Mouse (Mus musculus) limb, embryonic 11.5 days (tissue): ENCODE results near the gene Snapc4. TPM values are rescaled to one million over a fixed set of nuclear protein-coding genes. Genes with fewer than 3 reads are reported as not detected.

Experiments used
- ATAC-seq: fragments of 200-750 bp; cut with Nextera tagmentation; 2 replicates; pipeline ENCODE4 v1.8.0; 2017; ENCODE audit warnings: low read depth; ENCODE audit not compliant: insufficient number of reproducible peaks, low FRiP score, low TSS enrichment
- DNase-seq: peaks from one replicate; pipeline ENCODE4 v3.0.0-alpha.2; 2015; ENCODE audit warnings: low spot score
- H3K27ac ChIP-seq: fragments of 300-500 bp; sonication (generic); replicated peaks from 2 replicates; pipeline ENCODE4 v1.5.1; 2014; ENCODE audit warnings: low read depth, mild to moderate bottlenecking, low read length
- H3K27me3 ChIP-seq: fragments of 300-500 bp; sonication (generic); 2 replicates; pipeline ENCODE4 v1.6.1; 2014; ENCODE audit warnings: mild to moderate bottlenecking, low read length, mixed read lengths; ENCODE audit not compliant: control insufficient read depth, insufficient read depth
- H3K36me3 ChIP-seq: fragments of 300-500 bp; sonication (generic); 2 replicates; pipeline ENCODE4 v1.6.1; 2014; ENCODE audit warnings: mild to moderate bottlenecking, low read length, moderate library complexity, mixed read lengths; ENCODE audit not compliant: control insufficient read depth, insufficient read depth
- H3K4me1 ChIP-seq: fragments of 300-500 bp; sonication (generic); 2 replicates; pipeline ENCODE4 v1.6.1; 2014; ENCODE audit warnings: low read length, mixed read lengths; ENCODE audit not compliant: control insufficient read depth, insufficient read depth
- H3K4me2 ChIP-seq: fragments of 300-500 bp; sonication (generic); 2 replicates; pipeline ENCODE4 v1.6.1; 2014; ENCODE audit warnings: low read depth, mild to moderate bottlenecking, moderate library complexity; ENCODE audit not compliant: severe bottlenecking
- H3K4me3 ChIP-seq: fragments of 300-500 bp; sonication (generic); 2 replicates; pipeline ENCODE4 v1.5.1; 2014; ENCODE audit warnings: low read depth, low read length
- H3K9ac ChIP-seq: fragments of 300-500 bp; sonication (generic); 2 replicates; pipeline ENCODE4 v1.6.1; 2014; ENCODE audit warnings: mild to moderate bottlenecking, low read length
- H3K9me3 ChIP-seq: fragments of 300-500 bp; sonication (generic); 2 replicates; pipeline ENCODE4 v1.6.1; 2016; ENCODE audit warnings: low read length; ENCODE audit not compliant: control insufficient read depth
- WGBS: fragments of 180-500 bp; shearing (Covaris S2); extraction: QIAGEN DNeasy Blood & Tissue Kit; methylation state at CpG from one replicate; pipeline ENCODE4 v1.1.7; 2014; 5-methylcytosine and 5-hydroxymethylcytosine counted together
- polyA plus RNA-seq: library from polyadenylated mRNA; unstranded; fragments of >200 nt; fragmentation: Nextera tagmentation; extraction: Ambion mirVana; gene quantifications from 2 replicates; pipeline ENCODE4 v1.2.1, GENCODE M21; 2014

The Snapc4 gene
- polyA plus RNA-seq, 1 experiment from 2014 or later: 25.3 TPM

- Histone ChIP-seq H3K27ac (no peak overlapping the region), H3K4me1 (no peaks in the 10 kb centered on the region), H3K27me3 (no peaks in the 10 kb centered on the region), H3K36me3 (peaks cover 26% of the 10 kb centered on the region), H3K4me2 (no peak overlapping the region), H3K9ac (no peak overlapping the region), H3K4me3 (no peak overlapping the region), H3K9me3 (no peaks in the 10 kb centered on the region)
- DNase-seq: no peak
- 86% methylated on average over 4 of the region's 4 CpGs for WGBS
- no peak for ATAC-seq
These were observed 52.6 kb downstream of the Snapc4 start for GRCm38 (mm10) chr2:26327852-26328251.

GRCm38 (mm10) chr2:26325386-26326181 is 54.9 kb downstream of the Snapc4 start:
- H3K36me3 ChIP-seq: peaks cover 26% of the 10 kb centered on the region
- no peak overlapping the region for H3K27ac ChIP-seq

GRCm38 (mm10) chr2:26324917-26325316 is 55.5 kb downstream of the Snapc4 start:
- Histone ChIP-seq H3K9ac (no peak overlapping the region), H3K36me3 (peaks cover 26% of the 10 kb centered on the region), H3K27me3 (no peaks in the 10 kb centered on the region), H3K27ac (no peak overlapping the region), H3K4me3 (no peak overlapping the region), H3K4me1 (no peaks in the 10 kb centered on the region), H3K4me2 (no peak overlapping the region), H3K9me3 (no peaks in the 10 kb centered on the region)
- WGBS: 73% methylated on average over 2 of the region's 2 CpGs
- no peak for ATAC-seq
- no peak for DNase-seq

More at GRCm38 (mm10) chr2:26325386-26326181, 54.9 kb downstream of the Snapc4 start:
- DNase-seq (peak; percentile 75), ATAC-seq (no peak)
- no peak overlapping the region for H3K4me2 ChIP-seq
- H3K9ac ChIP-seq: no peak overlapping the region
- whole genome bisulfite sequencing: 70% methylated on average over 15 of the region's 15 CpGs
- H3K27me3 ChIP-seq: no peaks in the 10 kb centered on the region
- H3K4me1 ChIP-seq: no peaks in the 10 kb centered on the region
- H3K4me3 ChIP-seq: no peak overlapping the region
- H3K9me3 ChIP-seq: no peaks in the 10 kb centered on the region

- H3K36me3 ChIP-seq: peaks cover 26% of the 10 kb centered on the region
These were observed 56.7 kb downstream of the Snapc4 start for GRCm38 (mm10) chr2:26323589-26324325.

DNA sequence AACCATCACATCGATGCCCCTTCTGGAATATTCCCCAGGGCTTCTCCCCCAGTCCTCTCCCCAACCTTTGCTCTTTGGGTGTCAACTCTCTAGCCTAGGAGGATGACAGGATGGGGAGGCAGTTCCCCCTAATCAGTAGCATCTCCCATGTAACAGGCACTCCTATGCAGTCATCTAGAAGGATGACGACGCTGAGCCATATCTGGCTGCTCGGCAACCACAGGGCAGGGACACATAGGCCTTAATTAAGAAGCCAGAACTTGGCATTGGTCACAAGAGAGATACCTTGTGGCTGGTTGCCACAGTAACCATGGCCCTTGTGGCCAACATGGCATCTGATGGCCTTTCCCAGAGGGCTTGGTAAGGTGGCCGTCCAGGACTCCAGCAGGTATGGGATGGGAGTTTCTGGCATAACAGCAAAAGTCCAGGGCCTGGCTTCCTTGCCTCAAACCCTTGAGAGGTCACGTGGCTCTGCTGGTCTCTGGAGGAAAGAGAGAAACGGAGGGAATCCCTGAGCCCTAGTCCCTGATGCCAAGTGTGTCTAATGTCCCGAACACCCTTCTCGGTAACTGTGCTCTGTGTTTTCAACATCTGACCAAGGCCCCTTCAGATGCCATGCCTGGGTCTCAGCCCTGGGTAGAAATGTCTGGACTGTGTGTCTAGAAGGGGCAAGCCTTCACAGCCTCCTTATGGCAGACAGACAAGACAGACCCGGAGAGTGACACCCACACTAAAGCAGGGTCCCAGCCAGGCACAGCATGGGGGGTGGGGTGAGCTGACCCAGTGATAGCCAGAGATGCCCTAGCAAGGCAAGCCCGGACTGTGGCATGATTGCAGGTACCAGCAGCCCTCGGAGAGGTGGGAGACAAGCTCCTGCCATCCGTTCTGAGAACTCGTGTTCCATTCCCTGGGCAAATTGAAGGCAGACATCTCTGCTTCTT is 59.9 kb downstream of the Snapc4 start:
- 89% methylated on average over 14 of the region's 14 CpGs for WGBS
- no peak for ATAC-seq
- Histone ChIP-seq H3K36me3 (peaks cover 9% of the 10 kb centered on the region), H3K4me3 (no peak overlapping the region), H3K4me1 (peaks cover 16% of the 10 kb centered on the region), H3K4me2 (no peak overlapping the region), H3K9me3 (no peaks in the 10 kb centered on the region), H3K27me3 (no peaks in the 10 kb centered on the region), H3K27ac (no peak overlapping the region), H3K9ac (no peak overlapping the region)
- DNase-seq: no peak

More at GRCm38 (mm10) chr2:26323589-26324325, 56.7 kb downstream of the Snapc4 start:
- H3K27ac ChIP-seq: no peak overlapping the region
- H3K9me3 ChIP-seq: no peaks in the 10 kb centered on the region
- H3K4me3 ChIP-seq: no peak overlapping the region
- ATAC-seq (no peak), DNase-seq (no peak)
- no peaks in the 10 kb centered on the region for H3K27me3 ChIP-seq
- H3K4me1 ChIP-seq: no peaks in the 10 kb centered on the region
- H3K4me2 ChIP-seq: no peak overlapping the region
- WGBS: 84% methylated on average over 13 of the region's 13 CpGs
- no peak overlapping the region for H3K9ac ChIP-seq

- no peak overlapping the region for H3K4me2 ChIP-seq
- no peaks in the 10 kb centered on the region for H3K9me3 ChIP-seq
- no peak overlapping the region for H3K4me3 ChIP-seq
- ATAC-seq (no peak), DNase-seq (no peak)
- no peak overlapping the region for H3K9ac ChIP-seq
- peaks cover 9% of the 10 kb centered on the region for H3K36me3 ChIP-seq
- no peaks in the 10 kb centered on the region for H3K27me3 ChIP-seq
- WGBS: 89% methylated on average over 10 of the region's 13 CpGs
- H3K4me1 ChIP-seq: peaks cover 19% of the 10 kb centered on the region
- H3K27ac ChIP-seq: no peak overlapping the region
These were observed 60.8 kb downstream of the Snapc4 start for GRCm38 (mm10) chr2:26319519-26320244.

DNA sequence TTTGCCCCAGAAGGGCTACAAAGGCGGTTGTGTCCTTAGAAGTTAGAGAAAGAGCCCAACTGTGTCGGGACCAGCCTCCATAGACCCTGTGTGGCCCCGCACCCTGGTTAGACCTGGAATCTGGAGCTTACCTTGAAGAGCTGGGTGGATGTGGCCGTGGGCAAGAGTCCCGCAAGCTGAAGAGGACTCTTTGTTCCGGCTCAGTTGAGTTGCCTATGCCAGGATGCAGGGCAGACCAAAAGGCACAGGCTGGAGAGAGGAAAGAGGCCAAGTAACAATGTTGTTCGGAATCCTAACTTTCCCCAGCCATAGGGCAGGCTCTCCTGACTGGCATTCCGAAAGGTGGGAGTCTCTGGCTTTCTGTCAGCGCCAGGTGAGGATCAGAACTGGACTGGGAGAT is 61.3 kb downstream of the Snapc4 start:
- no peak overlapping the region for H3K4me2 ChIP-seq
- WGBS: 88% methylated on average over 9 of the region's 9 CpGs
- H3K4me1 ChIP-seq: peaks cover 25% of the 10 kb centered on the region
- H3K27ac ChIP-seq: no peak overlapping the region
- peaks cover 3% of the 10 kb centered on the region for H3K36me3 ChIP-seq
- ATAC-seq (no peak), DNase-seq (no peak)
- no peak overlapping the region for H3K4me3 ChIP-seq
- no peaks in the 10 kb centered on the region for H3K9me3 ChIP-seq
- H3K9ac ChIP-seq: no peak overlapping the region
- no peaks in the 10 kb centered on the region for H3K27me3 ChIP-seq
